Mouse (Mus musculus) midbrain, embryonic 13.5 days (tissue): ENCODE data around the gene Scpep1. TPM values are rescaled to one million over a fixed set of nuclear protein-coding genes. Genes with fewer than 3 reads are reported as not detected.

Source experiments
- ATAC-seq: fragments of 200-750 bp; cut with Nextera tagmentation; 2 replicates; pipeline ENCODE4 v1.8.0; 2017; ENCODE audit warnings: mild to moderate bottlenecking, moderate TSS enrichment, moderate library complexity
- H3K27ac ChIP-seq: fragments of 300-500 bp; sonication (generic); 2 replicates; pipeline ENCODE4 v1.5.1; 2015; ENCODE audit warnings: inconsistent platforms, mild to moderate bottlenecking, moderate library complexity
- H3K27me3 ChIP-seq: fragments of 300-500 bp; sonication (generic); 2 replicates; pipeline ENCODE4 v1.6.1; 2015; ENCODE audit warnings: mild to moderate bottlenecking, inconsistent platforms
- H3K36me3 ChIP-seq: fragments of 300-500 bp; sonication (generic); 2 replicates; pipeline ENCODE4 v1.6.1; 2015; ENCODE audit warnings: mild to moderate bottlenecking, inconsistent platforms
- H3K4me1 ChIP-seq: fragments of 300-500 bp; sonication (generic); replicated peaks from 2 replicates; pipeline ENCODE4 v1.6.1; 2015; ENCODE audit warnings: inconsistent platforms
- H3K4me2 ChIP-seq: fragments of 300-500 bp; sonication (generic); replicated peaks from 2 replicates; pipeline ENCODE4 v1.6.1; 2015; ENCODE audit warnings: moderate library complexity, mild to moderate bottlenecking, inconsistent platforms
- H3K4me3 ChIP-seq: fragments of 300-500 bp; sonication (generic); replicated peaks from 2 replicates; pipeline ENCODE4 v1.5.1; 2015; ENCODE audit warnings: mild to moderate bottlenecking, inconsistent platforms
- H3K9ac ChIP-seq: fragments of 300-500 bp; sonication (generic); replicated peaks from 2 replicates; pipeline ENCODE4 v1.6.1; 2015; ENCODE audit warnings: mild to moderate bottlenecking, inconsistent platforms
- H3K9me3 ChIP-seq: fragments of 300-500 bp; sonication (generic); 2 replicates; pipeline ENCODE4 v1.6.1; 2016; ENCODE audit warnings: mild to moderate bottlenecking, inconsistent platforms
- WGBS: fragments of 180-500 bp; shearing (Covaris S2); methylation state at CpG from one replicate; pipeline ENCODE4 v1.1.7; 2015; 5-methylcytosine and 5-hydroxymethylcytosine counted together
- polyA plus RNA-seq: library from polyadenylated mRNA; unstranded; fragments of >200 nt; fragmentation: Nextera tagmentation; extraction: Ambion mirVana; gene quantifications from 2 replicates; pipeline ENCODE4 v1.2.1, GENCODE M21; 2015

Gene Scpep1
- polyA plus RNA-seq, 1 experiment from 2014 or later, result 27.8 TPM

- no peaks in the 10 kb centered on the region for H3K9me3 ChIP-seq
- H3K4me2 ChIP-seq, result no peak overlapping the region
- WGBS, result 89% methylated on average over 2 of the region's 2 CpGs
- no peak overlapping the region for H3K27ac ChIP-seq
- peaks cover 34% of the 10 kb centered on the region for H3K36me3 ChIP-seq
- H3K4me3 ChIP-seq, result no peak overlapping the region
- H3K9ac ChIP-seq, result no peak overlapping the region
- H3K4me1 ChIP-seq, result no peaks in the 10 kb centered on the region
- H3K27me3 ChIP-seq, result no peaks in the 10 kb centered on the region
- ATAC-seq, result no peak
Measured at GRCm38 (mm10) chr11:88938770-88939169, 16.5 kb downstream of the Scpep1 start.

GRCm38 (mm10) chr11:88937886-88938285 is 17.4 kb downstream of the Scpep1 start:
- no peaks in the 10 kb centered on the region for H3K9me3 ChIP-seq
- H3K9ac ChIP-seq, result no peak overlapping the region
- no peaks in the 10 kb centered on the region for H3K4me1 ChIP-seq
- H3K27ac ChIP-seq, result no peak overlapping the region
- ATAC-seq, result no peak
- peaks cover 38% of the 10 kb centered on the region for H3K36me3 ChIP-seq
- H3K27me3 ChIP-seq, result no peaks in the 10 kb centered on the region
- 93% methylated on average over 2 of the region's 2 CpGs for WGBS
- H3K4me3 ChIP-seq, result no peak overlapping the region
- no peak overlapping the region for H3K4me2 ChIP-seq

DNA sequence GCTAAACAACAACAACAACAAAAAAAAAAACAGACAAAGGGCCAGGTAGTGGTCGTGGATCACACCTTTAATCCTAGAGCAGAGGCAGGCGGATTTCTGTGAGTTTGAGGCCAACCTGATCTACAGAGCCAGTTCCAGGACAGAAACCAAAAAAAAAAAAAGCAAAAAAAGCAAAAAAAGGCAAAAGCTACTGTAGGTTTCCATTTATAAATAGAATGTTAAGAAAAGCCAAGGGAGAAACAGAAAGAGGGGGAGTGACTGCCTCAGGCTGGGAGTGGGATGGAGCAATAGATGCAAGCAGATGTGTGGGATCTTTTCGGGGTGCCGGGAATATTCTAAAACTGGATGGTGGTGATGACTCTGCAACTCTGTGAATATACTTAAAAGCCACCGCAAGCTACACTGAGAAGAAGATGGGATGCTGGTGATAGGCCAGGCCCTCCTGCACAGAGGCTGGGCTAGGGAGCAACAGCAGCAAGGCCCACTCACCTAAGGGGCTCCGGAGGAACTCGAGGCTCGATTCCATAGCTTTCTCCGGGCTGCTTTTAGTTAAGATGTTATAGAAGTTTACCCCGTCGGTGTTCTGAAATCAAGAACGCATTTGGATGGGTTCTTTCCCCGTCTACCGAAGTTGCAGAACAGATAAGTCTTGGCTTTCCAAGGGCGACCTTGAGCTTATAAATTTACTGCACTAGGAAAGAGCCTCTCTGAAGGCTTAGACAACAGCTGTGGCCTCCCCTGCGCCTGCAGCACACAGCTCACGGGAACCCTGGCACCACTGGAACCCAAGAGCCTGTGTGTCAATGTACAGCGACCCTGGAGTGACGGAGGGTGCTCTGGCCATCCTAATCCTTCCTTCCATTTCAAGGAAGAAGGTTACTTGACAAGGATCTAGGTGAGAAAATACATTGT is 20.9 kb downstream of the Scpep1 start:
- no peak overlapping the region for H3K4me2 ChIP-seq
- 94% methylated on average over 19 of the region's 19 CpGs for WGBS
- H3K4me3 ChIP-seq, result no peak overlapping the region

GRCm38 (mm10) chr11:88933030-88933429 is 22.2 kb downstream of the Scpep1 start:
- 93% methylated on average over 9 of the region's 9 CpGs for WGBS
- Histone ChIP-seq H3K4me3 (no peak overlapping the region), H3K27ac (no peak overlapping the region), H3K36me3 (peaks cover 43% of the 10 kb centered on the region), H3K9me3 (no peaks in the 10 kb centered on the region), H3K4me1 (no peaks in the 10 kb centered on the region), H3K27me3 (no peaks in the 10 kb centered on the region), H3K9ac (no peak overlapping the region), H3K4me2 (no peak overlapping the region)
- ATAC-seq, result no peak

More for the DNA sequence above, 20.9 kb downstream of the Scpep1 start:
- H3K9me3 ChIP-seq, result no peaks in the 10 kb centered on the region
- H3K36me3 ChIP-seq, result peaks cover 37% of the 10 kb centered on the region
- no peak overlapping the region for H3K9ac ChIP-seq
- no peaks in the 10 kb centered on the region for H3K27me3 ChIP-seq
- H3K4me1 ChIP-seq, result no peaks in the 10 kb centered on the region
- no peak for ATAC-seq
- H3K27ac ChIP-seq, result no peak overlapping the region

DNA sequence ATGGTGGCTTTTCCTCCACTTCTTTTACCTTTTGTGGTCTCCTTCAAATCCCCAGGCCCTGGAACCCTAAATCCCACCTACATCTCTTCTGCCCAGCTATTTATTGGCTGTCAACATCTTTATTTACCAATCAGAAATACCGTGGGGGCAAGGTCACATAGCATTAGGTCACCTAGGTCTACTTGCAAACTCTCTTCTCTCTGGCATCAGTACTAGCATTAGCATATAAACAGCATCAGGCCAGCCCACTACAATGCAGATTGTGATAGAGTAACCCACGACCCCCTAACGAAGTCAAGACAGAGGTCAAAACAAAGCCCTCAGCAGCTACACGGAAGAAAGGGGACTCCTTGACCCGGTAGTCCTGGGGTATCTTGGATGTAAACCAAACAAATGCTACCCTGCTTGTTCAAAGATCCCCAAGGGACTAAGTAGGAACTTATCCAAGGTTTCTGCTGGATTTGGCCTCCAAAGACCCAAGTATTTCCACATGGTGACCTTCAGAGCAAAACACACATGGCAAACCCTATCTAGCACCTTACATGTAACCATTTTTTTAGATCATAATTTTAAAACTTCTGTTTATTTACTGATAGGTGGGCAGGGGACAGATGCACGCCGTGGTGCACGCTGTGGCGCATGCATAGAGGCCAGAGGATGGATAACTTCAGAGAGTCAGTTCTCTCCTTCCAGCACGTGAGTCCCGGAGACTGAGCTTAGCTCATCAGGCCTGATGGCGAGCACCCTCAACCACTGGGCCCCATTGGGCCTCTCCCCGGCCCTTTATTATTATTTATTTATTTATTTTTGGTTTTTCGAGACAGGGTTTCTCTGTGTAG is 23.4 kb downstream of the Scpep1 start:
- Histone ChIP-seq H3K4me3 (no peak overlapping the region), H3K27ac (no peak overlapping the region), H3K36me3 (peaks cover 52% of the 10 kb centered on the region), H3K4me1 (no peaks in the 10 kb centered on the region), H3K27me3 (no peaks in the 10 kb centered on the region), H3K4me2 (no peak overlapping the region), H3K9ac (no peak overlapping the region), H3K9me3 (no peaks in the 10 kb centered on the region)
- ATAC-seq, result no peak
- WGBS, result 79% methylated on average over 14 of the region's 14 CpGs

DNA sequence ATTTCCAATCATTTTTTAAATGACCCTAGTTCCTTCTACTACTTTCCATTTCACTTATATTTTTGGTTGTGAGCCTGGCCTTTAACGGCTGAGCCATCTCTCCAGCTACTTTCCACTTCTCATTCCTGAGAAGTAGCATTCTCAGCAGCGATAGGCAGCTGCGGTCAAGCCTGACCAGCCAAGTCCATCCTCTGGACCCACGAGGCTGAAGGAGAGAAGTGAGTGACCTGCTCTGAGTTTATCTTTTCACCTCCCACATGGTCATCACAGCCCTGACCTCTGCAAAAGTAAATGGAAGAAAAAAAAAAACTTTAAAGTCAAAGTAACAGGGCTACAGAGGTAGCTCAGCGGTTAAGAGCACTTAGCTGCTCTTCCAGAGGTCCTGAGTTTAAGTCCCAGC is 28.7 kb downstream of the Scpep1 start:
- Histone ChIP-seq H3K4me2 (no peak overlapping the region), H3K36me3 (peaks cover 51% of the 10 kb centered on the region), H3K27ac (no peak overlapping the region), H3K4me3 (no peak overlapping the region), H3K27me3 (no peaks in the 10 kb centered on the region), H3K4me1 (no peaks in the 10 kb centered on the region), H3K9ac (no peak overlapping the region), H3K9me3 (no peaks in the 10 kb centered on the region)
- ATAC-seq, result no peak
- 88% methylated on average over 5 of the region's 5 CpGs for WGBS

DNA sequence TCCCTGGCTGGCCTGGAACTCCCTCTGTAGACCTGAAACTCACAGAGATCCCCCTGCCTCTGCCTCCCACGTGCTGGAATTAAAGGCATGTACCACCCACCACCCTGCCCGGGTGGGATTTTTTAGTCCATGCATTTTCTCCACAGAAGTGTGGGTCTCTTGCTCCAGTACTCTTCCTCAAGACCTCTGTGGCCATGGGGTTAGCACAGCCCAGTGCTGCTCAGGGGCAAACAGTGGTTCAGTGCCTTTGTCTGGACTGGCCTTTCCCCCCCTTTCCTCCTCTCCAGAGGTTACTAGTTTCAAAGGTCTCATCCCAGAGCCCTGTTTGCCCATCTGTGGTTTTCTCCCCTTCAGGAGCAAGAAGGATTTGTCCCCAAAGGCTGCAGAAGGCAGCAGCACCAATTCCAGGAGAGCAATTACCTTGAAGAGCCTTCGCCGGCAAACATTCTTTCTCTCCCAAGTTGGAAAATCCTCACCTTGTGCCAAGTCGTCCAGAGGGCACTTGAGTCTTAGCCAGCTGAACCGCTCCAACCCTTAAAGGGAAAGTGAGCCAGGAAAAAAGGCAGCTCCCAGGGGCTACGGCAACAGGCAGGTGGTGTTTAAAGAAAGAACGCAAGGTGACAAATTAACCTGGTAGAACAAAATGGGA is 45.8 kb downstream of the Scpep1 start:
- WGBS, result 86% methylated on average over 8 of the region's 8 CpGs
- no peak overlapping the region for H3K4me2 ChIP-seq
- H3K27ac ChIP-seq, result no peak overlapping the region
- H3K9me3 ChIP-seq, result 0 out of 2 replicates have a peak, but pooled peaks cover 6% of the 10 kb centered on the region
- ATAC-seq, result no peak
- H3K36me3 ChIP-seq, result no peaks in the 10 kb centered on the region
- no peak overlapping the region for H3K9ac ChIP-seq
- no peaks in the 10 kb centered on the region for H3K4me1 ChIP-seq
- H3K27me3 ChIP-seq, result no peaks in the 10 kb centered on the region
- no peak overlapping the region for H3K4me3 ChIP-seq

GRCm38 (mm10) chr11:88908557-88909211 is 46.6 kb downstream of the Scpep1 start:
- H3K4me1 ChIP-seq, result no peaks in the 10 kb centered on the region
- no peak overlapping the region for H3K9ac ChIP-seq
- 0 out of 2 replicates have a peak, but pooled peaks cover 6% of the 10 kb centered on the region for H3K9me3 ChIP-seq
- no peaks in the 10 kb centered on the region for H3K27me3 ChIP-seq
- no peak overlapping the region for H3K27ac ChIP-seq
- WGBS, result 100% methylated on average over 1 of the region's 1 CpGs
- ATAC-seq, result no peak
- no peak overlapping the region for H3K4me3 ChIP-seq
- H3K36me3 ChIP-seq, result no peaks in the 10 kb centered on the region
- no peak overlapping the region for H3K4me2 ChIP-seq

GRCm38 (mm10) chr11:88907886-88908285 is 47.4 kb downstream of the Scpep1 start:
- Histone ChIP-seq H3K4me1 (no peaks in the 10 kb centered on the region), H3K27ac (no peak overlapping the region), H3K9ac (no peak overlapping the region), H3K4me2 (no peak overlapping the region), H3K27me3 (no peaks in the 10 kb centered on the region), H3K4me3 (no peak overlapping the region), H3K9me3 (0 out of 2 replicates have a peak, but pooled peaks cover 6% of the 10 kb centered on the region), H3K36me3 (no peaks in the 10 kb centered on the region)
- 97% methylated on average over 7 of the region's 7 CpGs for WGBS
- ATAC-seq, result no peak

DNA sequence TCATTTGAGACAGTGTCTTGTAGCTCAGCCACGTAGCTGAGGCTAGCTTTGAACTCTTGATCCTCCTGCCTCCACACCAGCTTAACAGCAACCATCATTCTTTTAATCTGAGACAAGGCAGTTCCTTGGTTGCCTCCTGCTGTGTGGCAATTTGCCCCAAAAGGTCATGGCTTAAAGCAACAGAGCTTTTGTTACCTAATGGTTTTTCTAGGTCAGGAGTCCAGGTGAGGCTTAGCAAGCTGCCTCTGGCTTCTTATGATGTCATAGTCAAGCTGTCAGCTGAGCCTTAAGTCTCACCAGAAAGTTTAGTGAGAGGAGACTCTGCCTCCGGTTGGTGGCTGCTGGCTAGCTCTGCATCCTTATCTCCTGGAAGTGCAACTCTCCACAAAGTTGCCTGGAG is 49.6 kb downstream of the Scpep1 start:
- Histone ChIP-seq H3K27ac (no peak overlapping the region), H3K36me3 (no peaks in the 10 kb centered on the region), H3K4me3 (no peak overlapping the region), H3K4me2 (no peak overlapping the region), H3K9me3 (0 out of 2 replicates have a peak, but pooled peaks cover 6% of the 10 kb centered on the region), H3K27me3 (no peaks in the 10 kb centered on the region), H3K4me1 (no peaks in the 10 kb centered on the region), H3K9ac (no peak overlapping the region)
- no peak for ATAC-seq
- 32% methylated on average over 2 of the region's 2 CpGs for WGBS

GRCm38 (mm10) chr11:88904080-88904479 is 51.2 kb downstream of the Scpep1 start:
- no peak for ATAC-seq
- Histone ChIP-seq H3K27me3 (no peaks in the 10 kb centered on the region), H3K9ac (no peak overlapping the region), H3K9me3 (no peaks in the 10 kb centered on the region), H3K27ac (no peak overlapping the region), H3K4me1 (no peaks in the 10 kb centered on the region), H3K4me3 (no peak overlapping the region), H3K4me2 (no peak overlapping the region), H3K36me3 (no peaks in the 10 kb centered on the region)
- 67% methylated on average over 2 of the region's 2 CpGs for WGBS
